Mouse (Mus musculus): ENCODE results near the gene Cyth2. TPM values are rescaled to one million over a fixed set of nuclear protein-coding genes. Genes with fewer than 3 reads are reported as not detected.

Gene Cyth2
- polyA plus RNA-seq, 1 experiment from 2014 or later, result 176 TPM

DNA sequence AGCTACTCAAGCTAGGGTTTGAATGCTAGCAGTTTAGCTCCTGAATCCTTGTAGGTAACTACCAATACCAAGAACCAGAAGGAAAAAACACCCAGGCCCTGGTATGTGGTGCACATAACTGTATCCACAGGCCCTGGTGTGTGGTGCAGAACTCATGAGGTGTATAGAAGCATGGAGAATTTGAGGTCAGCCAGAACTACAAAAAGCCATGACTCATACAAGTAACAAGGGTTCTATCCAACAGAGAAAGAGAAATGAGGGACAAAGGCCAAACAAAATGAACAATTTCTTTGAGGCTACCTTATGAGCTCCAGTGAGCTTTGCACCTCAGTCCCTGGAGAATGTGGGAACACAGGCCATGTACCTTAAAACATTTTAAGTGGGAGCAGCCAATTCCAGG, 6.5 kb upstream of the Cyth2 start:
- no peaks in the 10 kb centered on the region for H3K9me3 ChIP-seq (ENCODE audit: control insufficient read depth, low read length)
- DNase-seq (ENCODE audit: low spot score) (no peak), ATAC-seq (ENCODE audit: insufficient number of reproducible peaks, low FRiP score, low TSS enrichment, low read depth) (no peak)
- H3K9ac ChIP-seq (ENCODE audit: low read length), result no peak overlapping the region
- H3K4me2 ChIP-seq (ENCODE audit: low read depth, severe bottlenecking), result no peak overlapping the region
- peaks cover 13% of the 10 kb centered on the region for H3K36me3 ChIP-seq (ENCODE audit: control insufficient read depth, insufficient read depth, low read length)
- H3K27ac ChIP-seq (replicated peaks; ENCODE audit: low read depth, low read length), result no peak overlapping the region
- no peaks in the 10 kb centered on the region for H3K4me1 ChIP-seq (ENCODE audit: control insufficient read depth, insufficient read depth, low read length)
- H3K27me3 ChIP-seq (ENCODE audit: control insufficient read depth, insufficient read depth, low read length), result no peaks in the 10 kb centered on the region
- H3K4me3 ChIP-seq (ENCODE audit: low read depth, low read length), result no peak overlapping the region

DNA sequence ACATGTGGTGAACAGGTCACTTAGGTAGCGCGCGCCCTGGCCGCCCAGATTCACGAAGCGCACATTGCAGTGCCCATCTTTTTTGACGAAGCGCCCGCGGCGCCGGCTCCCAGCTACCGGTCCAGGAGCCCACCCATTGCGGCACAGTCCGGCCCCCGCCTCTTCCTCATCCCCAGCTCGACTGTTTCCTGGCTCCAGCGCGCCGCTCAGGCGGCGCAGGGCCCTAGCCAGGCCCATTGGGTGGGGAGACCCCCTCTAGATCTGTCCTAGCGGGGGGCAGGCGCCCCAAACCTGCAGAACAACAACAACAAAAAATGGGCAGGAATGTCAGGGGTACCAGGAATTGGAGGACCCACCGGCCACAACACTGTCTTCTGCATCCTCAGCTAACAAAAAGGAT, 5.5 kb upstream of the Cyth2 start:
- Histone ChIP-seq H3K9me3 (ENCODE audit: control insufficient read depth, low read length) (no peaks in the 10 kb centered on the region), H3K4me1 (ENCODE audit: control insufficient read depth, insufficient read depth, low read length) (peaks cover 8% of the 10 kb centered on the region), H3K9ac (ENCODE audit: low read length) (peak overlapping the region; percentile 40), H3K27ac (replicated peaks; ENCODE audit: low read depth, low read length) (no peak overlapping the region), H3K27me3 (ENCODE audit: control insufficient read depth, insufficient read depth, low read length) (no peaks in the 10 kb centered on the region), H3K4me2 (ENCODE audit: low read depth, severe bottlenecking) (peak overlapping the region; percentile 27; the same call in 1 of the 2 replicates), H3K4me3 (ENCODE audit: low read depth, low read length) (peak overlapping the region; percentile 8; the same call in 1 of the 2 replicates), H3K36me3 (ENCODE audit: control insufficient read depth, insufficient read depth, low read length) (peaks cover 5% of the 10 kb centered on the region)
- WGBS, result 9% methylated on average over 25 of the region's 25 CpGs
- DNase-seq (ENCODE audit: low spot score) (no peak), ATAC-seq (ENCODE audit: insufficient number of reproducible peaks, low FRiP score, low TSS enrichment, low read depth) (no peak)

DNA sequence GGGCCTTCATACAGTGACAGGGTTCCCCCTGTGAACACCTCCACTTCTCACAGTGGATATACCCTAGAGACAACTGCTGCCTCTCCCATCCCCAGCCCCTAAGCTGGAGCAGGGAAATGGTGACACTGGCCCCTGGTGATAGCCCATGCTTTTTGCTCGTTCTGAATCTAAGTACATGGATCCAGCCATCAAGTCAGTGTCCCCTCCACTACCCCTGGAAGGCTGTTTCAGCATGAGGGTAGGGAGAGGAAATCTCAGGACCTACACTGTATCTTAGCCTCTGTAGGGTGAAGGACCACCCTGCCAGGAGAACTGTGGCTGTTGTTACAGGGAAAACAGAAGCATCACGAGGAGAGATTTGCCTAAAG, 1.6 kb upstream of the Cyth2 start:
- WGBS, result 56% methylated on average over 2 of the region's 2 CpGs
- H3K4me3 ChIP-seq (ENCODE audit: low read depth, low read length), result no peak overlapping the region
- no peak overlapping the region for H3K9ac ChIP-seq (ENCODE audit: low read length)
- peaks cover 17% of the 10 kb centered on the region for H3K4me1 ChIP-seq (ENCODE audit: control insufficient read depth, insufficient read depth, low read length)
- no peaks in the 10 kb centered on the region for H3K9me3 ChIP-seq (ENCODE audit: control insufficient read depth, low read length)
- no peak overlapping the region for H3K4me2 ChIP-seq (ENCODE audit: low read depth, severe bottlenecking)
- H3K27ac ChIP-seq (replicated peaks; ENCODE audit: low read depth, low read length), result no peak overlapping the region
- peaks cover 15% of the 10 kb centered on the region; the same call in 1 of the 2 replicates for H3K36me3 ChIP-seq (ENCODE audit: control insufficient read depth, insufficient read depth, low read length)
- DNase-seq (ENCODE audit: low spot score) (no peak), ATAC-seq (ENCODE audit: insufficient number of reproducible peaks, low FRiP score, low TSS enrichment, low read depth) (no peak)
- no peaks in the 10 kb centered on the region for H3K27me3 ChIP-seq (ENCODE audit: control insufficient read depth, insufficient read depth, low read length)

DNA sequence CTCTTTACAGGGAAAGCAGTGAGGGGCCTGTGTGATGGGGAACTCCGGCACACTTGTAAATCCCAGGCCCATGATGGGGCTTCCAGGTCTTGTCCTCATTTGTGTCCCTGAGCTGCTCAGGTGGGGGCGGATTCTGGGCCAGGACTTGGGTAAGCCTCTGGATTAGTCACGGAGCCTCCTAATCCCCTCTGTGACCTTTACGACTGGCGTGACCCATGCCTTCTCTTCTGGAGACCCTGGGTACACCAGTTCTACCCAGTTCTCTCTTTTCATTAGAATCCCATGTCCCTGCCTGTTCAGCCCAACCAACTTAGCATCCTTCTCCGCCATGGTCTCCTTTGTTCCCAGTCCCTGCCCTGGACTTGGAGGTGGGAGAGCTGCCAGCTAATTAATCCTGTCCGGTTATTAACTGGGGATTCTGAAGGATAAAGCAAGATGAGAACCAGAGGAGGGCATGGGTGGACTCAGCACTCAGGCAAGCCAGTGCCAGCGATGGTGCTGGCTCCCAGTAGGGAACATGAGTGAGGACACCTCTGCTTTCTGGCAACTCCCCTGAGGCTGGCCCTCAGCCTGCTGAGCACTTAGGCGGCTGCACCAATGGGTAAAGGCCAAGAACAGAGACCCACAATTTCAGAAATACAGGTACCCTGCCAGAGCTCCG, 1.1 kb upstream of the Cyth2 start:
- 56% methylated on average over 10 of the region's 10 CpGs for WGBS
- Histone ChIP-seq H3K27me3 (ENCODE audit: control insufficient read depth, insufficient read depth, low read length) (no peaks in the 10 kb centered on the region), H3K4me3 (ENCODE audit: low read depth, low read length) (0 out of 2 replicates have a peak overlapping the region, but pooled peaks have one; percentile 84), H3K9ac (ENCODE audit: low read length) (no peak overlapping the region), H3K9me3 (ENCODE audit: control insufficient read depth, low read length) (no peaks in the 10 kb centered on the region), H3K4me1 (ENCODE audit: control insufficient read depth, insufficient read depth, low read length) (peaks cover 17% of the 10 kb centered on the region), H3K27ac (replicated peaks; ENCODE audit: low read depth, low read length) (no peak overlapping the region), H3K36me3 (ENCODE audit: control insufficient read depth, insufficient read depth, low read length) (peaks cover 20% of the 10 kb centered on the region; the same call in 1 of the 2 replicates), H3K4me2 (ENCODE audit: low read depth, severe bottlenecking) (no peak overlapping the region; the same call in 1 of the 2 replicates)
- ATAC-seq (ENCODE audit: insufficient number of reproducible peaks, low FRiP score, low TSS enrichment, low read depth) (no peak), DNase-seq (ENCODE audit: low spot score) (no peak)

DNA sequence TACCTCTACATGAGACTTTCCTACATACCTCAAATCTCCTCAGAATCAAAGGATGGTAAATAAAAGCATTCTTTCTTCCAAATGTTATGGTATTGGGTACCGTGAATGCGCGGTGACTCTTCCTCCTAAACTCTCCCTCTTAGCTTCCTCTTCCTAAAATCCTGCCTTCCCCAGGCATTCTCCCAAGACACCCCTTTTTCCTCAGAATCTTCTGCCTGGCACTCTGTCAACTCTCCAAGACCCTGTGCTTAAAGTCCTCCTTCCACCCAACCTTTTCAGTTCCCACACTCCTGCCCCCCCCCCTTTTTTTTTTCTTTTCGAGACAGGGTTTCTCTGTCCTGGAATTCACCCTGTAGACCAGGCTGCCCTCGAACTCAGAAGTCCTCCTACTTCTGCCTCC, 460 bp upstream of the Cyth2 start:
- Histone ChIP-seq H3K9me3 (ENCODE audit: control insufficient read depth, low read length) (no peaks in the 10 kb centered on the region), H3K4me2 (ENCODE audit: low read depth, severe bottlenecking) (peak overlapping the region; percentile 45), H3K27ac (replicated peaks; ENCODE audit: low read depth, low read length) (no peak overlapping the region), H3K36me3 (ENCODE audit: control insufficient read depth, insufficient read depth, low read length) (peaks cover 22% of the 10 kb centered on the region; the same call in 1 of the 2 replicates), H3K4me1 (ENCODE audit: control insufficient read depth, insufficient read depth, low read length) (peaks cover 17% of the 10 kb centered on the region), H3K4me3 (ENCODE audit: low read depth, low read length) (peak overlapping the region; percentile 84), H3K27me3 (ENCODE audit: control insufficient read depth, insufficient read depth, low read length) (no peaks in the 10 kb centered on the region), H3K9ac (ENCODE audit: low read length) (no peak overlapping the region)
- DNase-seq (ENCODE audit: low spot score), result no peak
- no peak for ATAC-seq (ENCODE audit: insufficient number of reproducible peaks, low FRiP score, low TSS enrichment, low read depth)
- WGBS, result 13% methylated on average over 5 of the region's 5 CpGs

DNA sequence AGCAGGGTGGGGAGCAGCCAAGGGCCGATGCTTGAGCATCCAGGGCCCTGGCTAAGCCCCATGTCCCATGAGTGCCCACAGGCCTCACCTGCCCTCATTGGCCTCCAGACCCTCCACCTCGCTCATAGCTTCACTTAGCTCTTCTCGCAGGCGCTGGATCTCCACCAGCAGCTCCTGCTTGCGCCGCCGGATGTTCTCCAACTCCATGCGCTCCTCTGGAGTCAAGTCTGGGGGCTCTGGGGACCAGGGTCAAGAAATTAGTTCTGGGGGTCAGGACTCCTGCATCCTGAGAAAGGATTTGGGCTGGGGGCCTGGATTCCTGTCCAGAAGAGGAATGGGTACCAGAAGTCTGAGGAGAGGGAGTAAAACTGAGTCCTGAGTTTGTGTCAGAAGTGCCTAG, 1.5 kb downstream of the Cyth2 start:
- no peak for ATAC-seq (ENCODE audit: insufficient number of reproducible peaks, low FRiP score, low TSS enrichment, low read depth)
- DNase-seq (ENCODE audit: low spot score), result no peak

DNA sequence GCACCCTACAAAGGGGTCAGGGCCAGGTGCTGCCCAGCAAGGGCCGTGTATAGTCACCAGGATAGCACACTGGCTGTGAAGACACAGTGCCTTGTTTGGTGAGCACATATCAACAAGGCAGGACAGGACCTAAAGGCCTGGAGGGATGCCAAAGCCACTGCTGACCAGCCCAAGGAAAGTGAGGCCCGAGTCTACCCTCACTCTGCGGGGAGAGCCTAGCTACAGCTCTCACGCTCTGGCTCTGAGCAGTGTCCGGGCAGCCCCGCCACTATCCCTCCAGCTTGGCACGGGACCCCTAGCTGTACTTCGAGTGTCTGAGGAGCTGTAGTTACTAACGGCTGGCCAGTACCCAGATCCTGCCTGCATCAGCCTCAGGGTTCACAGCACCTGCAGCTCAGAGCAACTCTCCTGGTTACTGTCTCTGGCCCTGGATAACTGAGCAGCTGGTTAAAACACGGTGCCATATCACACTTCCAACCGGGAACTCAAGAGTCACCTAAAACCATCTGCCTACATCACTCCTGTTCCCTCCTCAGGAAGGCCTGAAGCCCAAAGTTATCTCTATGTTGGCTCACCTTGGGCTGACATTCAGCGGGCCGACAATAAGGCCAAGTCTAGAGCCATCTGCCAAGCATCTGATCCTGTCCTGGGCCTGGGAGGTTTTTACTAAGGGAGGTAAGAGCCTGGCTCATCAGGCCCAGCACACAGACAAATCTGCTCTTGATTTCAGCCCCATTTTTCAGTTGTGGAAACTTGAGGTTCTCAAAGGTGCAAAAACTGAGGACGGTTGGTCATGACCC, 4.9 kb downstream of the Cyth2 start:
- 90% methylated on average over 14 of the region's 14 CpGs for WGBS
- H3K36me3 ChIP-seq (ENCODE audit: control insufficient read depth, insufficient read depth, low read length), result peaks cover 42% of the 10 kb centered on the region; the same call in 1 of the 2 replicates
- no peak overlapping the region for H3K9ac ChIP-seq (ENCODE audit: low read length)
- peaks cover 7% of the 10 kb centered on the region for H3K4me1 ChIP-seq (ENCODE audit: control insufficient read depth, insufficient read depth, low read length)
- ATAC-seq (ENCODE audit: insufficient number of reproducible peaks, low FRiP score, low TSS enrichment, low read depth) (no peak), DNase-seq (ENCODE audit: low spot score) (no peak)
- no peak overlapping the region for H3K4me2 ChIP-seq (ENCODE audit: low read depth, severe bottlenecking)
- H3K27me3 ChIP-seq (ENCODE audit: control insufficient read depth, insufficient read depth, low read length), result no peaks in the 10 kb centered on the region
- no peak overlapping the region for H3K4me3 ChIP-seq (ENCODE audit: low read depth, low read length)
- H3K9me3 ChIP-seq (ENCODE audit: control insufficient read depth, low read length), result no peaks in the 10 kb centered on the region
- H3K27ac ChIP-seq (replicated peaks; ENCODE audit: low read depth, low read length), result no peak overlapping the region

More for the DNA sequence above, 1.5 kb downstream of the Cyth2 start:
- Histone ChIP-seq H3K36me3 (ENCODE audit: control insufficient read depth, insufficient read depth, low read length) (peaks cover 35% of the 10 kb centered on the region; the same call in 1 of the 2 replicates), H3K9me3 (ENCODE audit: control insufficient read depth, low read length) (no peaks in the 10 kb centered on the region), H3K27me3 (ENCODE audit: control insufficient read depth, insufficient read depth, low read length) (no peaks in the 10 kb centered on the region), H3K4me3 (ENCODE audit: low read depth, low read length) (peak overlapping the region; percentile 84), H3K4me2 (ENCODE audit: low read depth, severe bottlenecking) (peak overlapping the region; percentile 85), H3K9ac (ENCODE audit: low read length) (peak overlapping the region; percentile 98), H3K27ac (replicated peaks; ENCODE audit: low read depth, low read length) (no peak overlapping the region), H3K4me1 (ENCODE audit: control insufficient read depth, insufficient read depth, low read length) (peaks cover 17% of the 10 kb centered on the region)
- WGBS, result 89% methylated on average over 8 of the region's 8 CpGs

DNA sequence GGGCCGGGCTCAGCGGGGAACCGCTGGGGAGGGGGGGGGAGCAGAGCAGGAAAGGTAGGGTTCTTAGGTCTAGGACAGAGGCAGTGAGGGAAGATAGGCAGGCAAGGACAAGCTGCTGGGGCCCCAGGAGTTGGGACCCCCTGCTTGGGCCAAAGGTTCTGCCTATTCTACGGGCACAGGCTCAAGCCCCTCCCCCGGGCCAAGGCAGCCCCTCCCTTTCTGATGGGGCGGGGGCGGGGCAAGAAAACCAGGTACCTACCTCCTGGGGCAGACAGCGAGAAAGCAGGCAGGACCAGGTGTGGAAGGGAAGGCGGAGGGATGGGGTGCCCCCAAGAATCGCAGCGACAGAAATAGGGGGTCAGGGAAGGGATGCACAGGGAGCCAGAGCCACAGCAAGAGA, 5.9 kb downstream of the Cyth2 start:
- no peak overlapping the region for H3K27ac ChIP-seq (replicated peaks; ENCODE audit: low read depth, low read length)
- no peak overlapping the region for H3K4me3 ChIP-seq (ENCODE audit: low read depth, low read length)
- H3K9me3 ChIP-seq (ENCODE audit: control insufficient read depth, low read length), result no peaks in the 10 kb centered on the region
- no peaks in the 10 kb centered on the region for H3K27me3 ChIP-seq (ENCODE audit: control insufficient read depth, insufficient read depth, low read length)
- WGBS, result 42% methylated on average over 11 of the region's 11 CpGs
- peaks cover 7% of the 10 kb centered on the region for H3K4me1 ChIP-seq (ENCODE audit: control insufficient read depth, insufficient read depth, low read length)
- H3K9ac ChIP-seq (ENCODE audit: low read length), result no peak overlapping the region
- peaks cover 42% of the 10 kb centered on the region; the same call in 1 of the 2 replicates for H3K36me3 ChIP-seq (ENCODE audit: control insufficient read depth, insufficient read depth, low read length)
- no peak overlapping the region for H3K4me2 ChIP-seq (ENCODE audit: low read depth, severe bottlenecking)
- ATAC-seq (ENCODE audit: insufficient number of reproducible peaks, low FRiP score, low TSS enrichment, low read depth) (no peak), DNase-seq (ENCODE audit: low spot score) (no peak)
